Mouse (Mus musculus): ENCODE data around the gene 2310079G19Rik.

Gene 2310079G19Rik

DNA sequence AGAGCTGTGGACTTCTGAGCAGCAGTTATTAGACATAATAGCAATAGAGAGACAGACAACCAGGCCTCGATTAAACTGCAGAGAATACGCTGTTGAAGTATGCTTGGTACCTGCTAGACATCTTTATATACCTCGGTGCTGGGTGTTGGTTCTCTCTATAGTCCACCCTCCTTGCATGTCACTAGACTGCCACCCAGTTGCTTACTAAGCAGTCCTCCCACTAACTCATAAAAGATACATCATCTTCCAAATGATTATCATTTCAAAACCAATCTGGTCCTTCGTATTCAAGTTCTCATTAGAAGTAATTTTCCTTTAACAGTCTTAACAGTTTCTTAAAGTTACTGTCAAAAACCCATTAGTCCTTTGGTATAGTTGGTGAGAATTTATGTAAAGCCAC, at the start of gene 2310079G19Rik:
Gene 2310079G19Rik, minus strand, starts transcription at position 101 of the 400 bp plus-strand sequence.
- DNase-seq (ENCODE audit: inconsistent age in 2 of 2, low spot score in 1 of 2) = no peak

DNA sequence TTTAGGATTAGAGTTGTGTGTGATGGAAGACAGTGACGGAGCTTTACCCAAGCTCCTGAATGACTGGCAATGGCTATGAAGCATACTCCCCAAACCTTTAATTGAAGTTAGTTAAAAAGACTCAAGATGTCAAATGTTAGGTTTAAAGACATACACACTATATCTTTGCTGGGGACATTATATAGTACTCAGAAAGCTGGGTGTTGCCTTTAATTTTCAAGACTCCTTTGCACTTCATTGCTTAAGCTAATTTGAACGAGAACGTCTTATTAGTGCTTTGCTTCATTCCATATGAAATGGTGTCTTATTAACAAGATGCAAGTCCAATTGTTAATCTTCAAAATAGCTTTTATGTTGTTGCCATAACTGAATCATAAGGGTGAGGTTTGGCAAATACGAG, 44.1 kb upstream of the 2310079G19Rik start, which contains the start of gene Krtap27-1:
Gene Krtap27-1, minus strand, starts transcription at position 101 of the 400 bp plus-strand sequence.
- DNase-seq (ENCODE audit: inconsistent age in 2 of 2, low spot score in 1 of 2) = no peak

DNA sequence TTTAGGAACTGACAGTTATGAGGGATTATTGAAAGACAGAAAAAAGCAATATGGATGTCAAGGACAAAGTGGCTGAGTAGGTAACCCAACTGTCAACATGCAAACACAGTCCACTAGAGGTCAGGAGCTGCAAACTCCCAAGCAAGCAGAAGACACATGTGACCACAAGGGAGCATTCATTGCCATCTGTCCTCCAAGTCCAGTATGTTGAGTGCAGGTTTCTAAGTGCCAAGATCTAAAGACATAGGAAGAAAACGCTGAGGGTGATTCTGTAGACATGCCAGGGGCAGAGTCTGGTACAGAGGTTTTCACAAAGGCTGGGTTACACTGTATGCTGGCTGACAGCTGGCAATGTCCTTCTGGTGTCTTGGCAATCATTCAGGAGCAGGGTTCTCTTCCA, 30.0 kb upstream of the 2310079G19Rik start:
- peak in 1 of 2 experiments; percentile 27 for DNase-seq (ENCODE audit: inconsistent age in 2 of 2, low spot score in 1 of 2)

DNA sequence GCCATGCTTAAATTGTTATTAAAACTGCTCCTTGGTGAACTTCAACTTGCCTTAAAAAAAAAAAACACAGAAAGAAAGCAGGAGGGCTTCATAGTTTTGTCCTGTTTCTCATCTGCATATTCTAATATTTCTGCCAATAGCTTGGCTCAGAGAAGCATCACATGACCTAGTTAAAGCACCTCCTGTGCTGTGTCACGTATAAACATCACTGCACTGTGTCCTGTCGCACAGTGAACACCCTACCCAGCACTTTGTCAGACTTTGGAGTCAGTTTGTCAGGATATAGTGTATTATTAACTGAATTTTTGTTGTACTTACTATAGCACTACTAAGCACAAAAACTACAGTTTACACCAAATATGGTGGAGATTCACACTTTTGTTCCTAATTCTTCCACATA, 24.5 kb upstream of the 2310079G19Rik start:
- no peak for DNase-seq (ENCODE audit: inconsistent age in 2 of 2, low spot score in 1 of 2)

DNA sequence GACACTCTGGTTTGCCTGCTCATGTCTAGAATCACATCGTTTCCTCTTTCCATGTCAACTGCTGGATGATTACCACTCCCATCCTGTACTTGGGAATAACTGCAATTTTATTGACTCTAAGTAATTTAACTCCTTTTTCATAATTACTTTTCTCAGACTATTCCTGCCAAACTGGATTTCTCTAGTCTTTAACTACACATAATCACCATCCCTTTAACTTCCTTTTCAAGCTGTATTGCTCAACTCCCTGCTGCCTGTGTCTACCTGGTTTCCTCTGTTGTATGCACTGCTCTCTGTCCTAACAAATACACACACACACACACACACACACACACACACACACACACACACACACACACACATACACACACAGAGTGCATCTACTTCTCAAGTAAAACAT, 23.6 kb upstream of the 2310079G19Rik start:
- no peak for DNase-seq (ENCODE audit: inconsistent age in 2 of 2, low spot score in 1 of 2)

DNA sequence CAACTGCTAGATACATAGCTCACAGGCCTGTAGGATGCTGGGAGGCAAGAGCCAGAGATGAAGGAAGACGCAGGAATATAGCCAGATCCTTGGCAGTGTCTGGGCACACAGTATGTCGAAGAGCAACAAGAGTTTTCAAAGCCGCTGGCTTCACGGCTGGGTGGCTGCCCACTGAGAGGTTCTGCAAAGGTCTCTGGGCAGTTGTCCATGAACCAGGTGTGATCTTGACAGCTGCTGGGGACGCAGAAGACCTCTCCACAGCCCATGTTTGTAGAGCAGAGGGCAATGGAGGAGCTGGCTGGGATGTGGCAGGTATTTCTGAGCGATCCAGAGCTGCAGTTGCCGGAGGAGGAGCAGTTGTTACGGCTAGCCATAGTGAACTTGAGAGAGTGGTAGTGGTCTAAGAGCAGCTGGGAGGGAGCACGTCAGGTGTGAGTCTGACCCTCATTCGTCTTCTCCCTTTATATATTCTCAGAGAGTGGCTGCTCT, 19.9 kb upstream of the 2310079G19Rik start, which contains the start of gene Krtap26-1:
Gene Krtap26-1, minus strand, starts transcription at position 439 of the 489 bp plus-strand sequence.
- no peak for DNase-seq (ENCODE audit: inconsistent age in 2 of 2, low spot score in 1 of 2)

DNA sequence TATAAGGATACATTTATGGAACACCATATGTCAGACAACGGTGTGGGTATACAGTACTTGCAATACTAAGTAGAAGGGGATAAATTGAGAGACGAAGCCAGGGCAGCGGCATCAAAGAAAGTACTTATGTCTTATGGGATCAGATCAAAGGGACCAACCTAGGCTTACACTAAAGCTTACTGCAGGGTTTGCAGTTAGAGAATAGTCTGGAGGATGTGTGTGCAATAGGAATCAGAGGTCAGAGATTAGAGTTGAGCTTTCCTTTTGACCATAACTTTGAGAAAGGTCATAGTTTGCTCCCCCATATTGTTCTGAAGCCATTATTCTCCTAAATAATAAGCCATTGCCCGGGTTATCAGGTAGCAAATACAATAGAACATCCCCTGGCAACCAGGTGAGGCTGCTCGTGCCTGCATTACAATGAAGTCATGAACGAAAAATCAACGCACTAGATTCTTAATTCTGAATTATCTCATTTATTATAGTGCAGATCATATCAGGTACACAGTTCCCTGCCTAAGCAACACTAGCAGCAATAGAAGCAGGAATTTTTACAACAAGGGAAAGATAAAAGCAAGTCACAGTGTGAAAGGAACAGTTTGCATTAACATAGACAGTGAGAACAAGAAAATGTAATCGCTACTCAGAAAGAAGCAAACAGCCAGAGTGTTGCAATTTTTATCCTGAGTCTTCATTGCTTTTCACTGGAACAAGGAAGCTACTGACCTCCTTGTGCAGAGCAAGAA, 19.1 kb upstream of the 2310079G19Rik start:
- DNase-seq (ENCODE audit: inconsistent age in 2 of 2, low spot score in 1 of 2) = no peak

DNA sequence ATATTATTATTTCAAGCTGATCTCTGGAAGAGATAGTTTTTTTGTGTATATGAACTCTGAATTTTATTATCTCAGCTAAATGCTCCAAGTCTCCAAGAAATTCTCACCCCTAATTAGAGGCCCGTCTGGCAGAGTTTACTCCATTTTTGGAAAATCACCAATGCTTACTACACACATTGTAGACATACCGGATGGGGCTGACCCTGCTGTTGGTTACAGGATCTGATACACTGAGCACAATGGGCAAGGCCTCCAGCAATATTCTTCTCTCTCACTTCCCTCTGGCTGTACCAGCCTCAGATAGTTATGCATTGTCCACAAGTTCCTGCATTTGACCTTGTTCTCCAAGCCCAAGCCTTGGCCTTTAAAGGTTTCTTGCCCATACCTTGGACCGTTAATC, 12.6 kb upstream of the 2310079G19Rik start:
- no peak for DNase-seq (ENCODE audit: inconsistent age in 2 of 2, low spot score in 1 of 2)

DNA sequence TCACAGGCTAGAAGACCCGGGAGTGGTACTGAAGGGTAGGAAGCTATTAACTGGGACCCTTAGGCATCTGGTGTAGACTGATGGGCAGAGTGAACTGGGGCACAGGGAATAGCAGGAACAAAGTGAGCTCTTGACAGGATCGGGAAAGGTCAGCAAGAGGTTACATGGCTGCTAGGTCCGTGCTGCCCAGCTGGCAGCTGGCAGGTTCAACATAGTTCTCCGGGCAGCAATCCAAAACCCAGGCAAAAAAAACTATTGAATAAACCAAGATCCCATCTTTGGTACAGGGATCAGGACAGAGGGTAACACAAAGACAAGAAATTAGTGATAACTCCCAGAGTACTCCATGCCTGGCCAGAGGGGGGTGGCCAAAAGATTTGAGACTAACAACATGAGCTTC, 7.7 kb upstream of the 2310079G19Rik start:
- DNase-seq (ENCODE audit: inconsistent age in 2 of 2, low spot score in 1 of 2) = no peak

DNA sequence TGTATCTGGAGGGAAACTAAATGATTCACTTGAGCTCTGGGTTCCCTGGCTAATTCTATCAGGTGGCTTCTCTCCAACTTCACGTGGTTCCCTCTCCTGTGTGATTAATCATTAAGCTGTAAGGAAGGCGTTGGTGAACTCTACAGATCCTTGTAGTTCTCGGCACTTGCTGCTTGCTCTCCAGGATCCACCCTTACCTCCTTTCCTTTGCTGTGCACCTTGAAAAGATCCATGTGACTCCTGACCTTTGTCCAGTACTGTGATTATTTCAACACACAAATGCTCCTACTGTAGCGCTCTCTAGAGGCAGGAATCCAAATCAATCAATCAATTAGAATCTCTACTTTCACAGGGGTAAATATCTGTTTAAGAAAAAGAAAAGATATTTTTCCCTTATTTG, 4.0 kb upstream of the 2310079G19Rik start:
- no peak for DNase-seq (ENCODE audit: inconsistent age in 2 of 2, low spot score in 1 of 2)

DNA sequence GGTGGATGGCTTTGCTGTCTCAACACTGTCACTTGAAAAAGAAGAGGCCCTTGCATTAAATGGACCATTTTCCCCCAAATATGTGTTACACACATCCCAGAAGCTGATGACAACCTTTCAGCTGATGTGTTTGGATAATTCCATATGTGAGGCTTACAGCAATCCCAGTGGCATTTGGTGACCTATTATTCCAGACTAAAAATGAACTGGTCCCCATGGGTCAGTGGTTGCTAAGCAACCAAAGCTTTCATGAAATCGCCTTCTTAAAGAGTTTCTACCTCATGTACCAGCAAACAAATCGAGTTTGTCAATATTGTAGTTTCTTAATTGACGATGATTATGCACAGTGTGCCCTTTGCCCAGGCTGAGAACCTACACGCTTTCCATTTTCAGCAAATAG, 14.8 kb downstream of the 2310079G19Rik start:
- DNase-seq (ENCODE audit: inconsistent age in 2 of 2, low spot score in 1 of 2) = no peak

DNA sequence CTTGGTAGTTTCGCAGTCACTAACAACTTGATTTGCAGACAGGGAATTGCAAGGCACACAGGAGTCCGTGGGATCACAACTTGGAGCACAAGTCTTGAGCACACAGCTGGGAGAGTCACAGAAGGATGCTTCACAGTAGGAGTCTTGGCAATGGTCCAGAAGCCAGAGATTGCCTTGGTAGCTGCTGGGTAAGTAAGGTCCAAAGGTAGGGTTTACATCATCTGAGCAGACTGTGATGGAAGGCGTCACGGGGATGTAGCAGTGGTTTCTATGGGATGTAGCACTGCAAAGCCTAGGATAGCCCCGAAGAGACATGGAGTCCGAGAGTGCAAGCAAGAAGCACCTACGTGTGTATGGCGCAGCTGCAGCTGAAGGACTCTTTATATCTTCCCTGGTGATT, 15.5 kb downstream of the 2310079G19Rik start, which contains the start of gene Krtap24-1:
Gene Krtap24-1, minus strand, starts transcription at position 358 of the 400 bp plus-strand sequence.
- no peak for DNase-seq (ENCODE audit: inconsistent age in 2 of 2, low spot score in 1 of 2)

DNA sequence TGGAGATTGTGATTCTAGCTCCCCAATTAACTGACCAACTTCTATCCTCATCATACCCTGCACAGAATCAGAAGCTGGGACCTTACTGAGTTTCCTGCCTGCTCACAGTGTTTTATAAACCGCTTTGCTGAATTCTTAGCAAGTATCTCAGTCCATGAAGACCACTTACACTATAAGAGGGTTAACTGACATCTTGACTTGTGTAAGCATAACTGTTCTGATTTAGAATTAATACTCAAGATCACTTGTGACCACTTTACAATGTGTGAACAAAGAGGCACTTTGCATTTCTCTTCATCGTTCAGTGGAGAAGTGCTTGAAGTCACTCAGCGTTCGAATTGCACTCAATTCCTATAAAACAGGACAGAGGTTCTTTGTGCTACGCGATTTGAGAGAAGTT, 22.9 kb downstream of the 2310079G19Rik start:
- DNase-seq (ENCODE audit: inconsistent age in 2 of 2, low spot score in 1 of 2) = no peak

DNA sequence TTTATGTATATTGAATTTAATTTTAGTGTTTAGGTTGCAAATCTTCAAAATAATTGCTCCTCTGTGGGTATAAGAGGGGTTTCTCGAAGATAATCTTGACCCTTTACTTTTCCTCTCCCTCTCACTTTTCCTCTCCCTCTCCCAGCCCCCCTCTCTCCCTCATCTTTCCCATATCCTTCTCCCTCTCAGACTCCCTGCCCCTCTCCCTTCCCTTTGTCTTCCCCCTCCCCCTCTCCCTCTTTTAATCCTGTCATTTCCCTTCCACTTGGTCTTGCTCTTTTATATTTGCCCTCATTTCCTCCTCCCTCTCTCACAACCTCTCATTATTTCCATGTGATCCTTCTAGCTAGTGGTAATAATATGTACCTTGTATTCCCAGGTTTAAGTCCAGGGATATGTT, 25.0 kb downstream of the 2310079G19Rik start:
- DNase-seq (ENCODE audit: inconsistent age in 2 of 2, low spot score in 1 of 2) = no peak

DNA sequence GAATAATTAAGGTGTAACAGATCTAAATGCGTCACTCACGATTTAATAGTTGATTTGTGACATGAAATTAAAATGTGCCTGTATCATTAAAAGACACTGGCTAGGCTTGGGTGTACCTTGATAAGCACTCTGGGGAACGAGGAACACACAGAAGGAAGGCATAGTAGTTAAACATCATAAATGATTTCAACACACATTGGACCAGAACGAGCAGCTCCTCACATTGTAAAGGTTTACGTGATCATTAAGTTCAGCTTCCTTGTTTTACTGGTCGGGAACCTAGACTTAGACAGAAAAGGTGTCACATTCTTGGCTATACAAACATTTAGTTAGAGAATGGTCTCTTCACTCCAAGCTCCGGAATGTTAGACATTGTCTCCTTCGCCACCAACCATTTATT, 27.2 kb downstream of the 2310079G19Rik start:
- no peak for DNase-seq (ENCODE audit: inconsistent age in 2 of 2, low spot score in 1 of 2)

DNA sequence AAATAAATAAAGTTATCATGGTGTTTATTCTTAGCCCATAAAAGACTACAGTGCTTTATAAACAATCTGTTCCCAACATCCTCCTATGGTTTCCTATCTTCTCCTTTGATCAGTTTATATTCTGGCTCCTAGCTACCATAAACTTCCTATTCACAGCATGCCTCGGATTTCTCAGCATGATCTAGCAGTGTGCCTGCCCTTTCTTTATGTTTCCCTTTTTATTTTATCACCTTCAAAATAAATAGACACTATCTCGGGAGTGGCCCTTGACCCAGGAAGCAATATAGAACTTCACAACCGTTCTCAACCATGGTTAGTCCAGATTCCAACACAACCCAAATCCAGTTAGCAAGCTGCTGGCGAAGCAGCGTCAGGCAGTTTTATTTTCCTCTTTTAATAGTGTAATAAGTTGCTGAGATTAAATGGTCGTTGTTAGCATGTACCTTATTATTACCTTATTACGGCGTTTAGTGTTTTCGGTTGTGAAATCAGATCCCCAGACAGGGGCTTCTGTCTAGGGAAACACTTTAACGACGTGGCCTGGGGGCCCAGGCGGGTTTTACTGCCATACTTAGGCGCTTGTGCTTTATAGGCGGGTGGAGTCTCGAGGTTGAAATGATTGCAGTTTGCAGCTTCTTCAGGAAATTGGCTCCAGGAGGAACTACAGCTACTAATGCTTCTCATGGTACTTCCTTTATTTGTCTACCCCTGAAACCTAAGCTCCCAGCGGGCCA, 27.8 kb downstream of the 2310079G19Rik start:
- no peak for DNase-seq (ENCODE audit: inconsistent age in 2 of 2, low spot score in 1 of 2)

DNA sequence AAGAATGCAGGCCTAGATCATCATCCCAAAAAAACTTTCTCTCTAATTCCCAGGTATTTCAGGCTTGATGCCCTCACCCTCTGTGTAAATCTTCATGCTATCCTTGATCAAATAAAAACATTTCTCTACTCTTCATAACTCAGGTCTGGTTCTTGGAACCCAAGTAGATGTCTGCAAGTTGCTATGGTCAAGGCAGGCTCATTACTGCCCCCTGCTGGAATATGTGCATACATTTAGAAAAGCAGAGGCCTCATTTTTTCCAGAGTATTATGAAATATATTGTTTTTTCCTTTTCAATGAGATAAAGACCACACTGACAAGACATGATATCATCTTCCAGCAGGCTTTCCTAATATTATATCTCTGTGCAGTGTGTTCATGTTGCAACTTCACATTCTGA, 34.7 kb downstream of the 2310079G19Rik start:
- peak in 1 of 2 experiments; percentile 53 for DNase-seq (ENCODE audit: inconsistent age in 2 of 2, low spot score in 1 of 2)

DNA sequence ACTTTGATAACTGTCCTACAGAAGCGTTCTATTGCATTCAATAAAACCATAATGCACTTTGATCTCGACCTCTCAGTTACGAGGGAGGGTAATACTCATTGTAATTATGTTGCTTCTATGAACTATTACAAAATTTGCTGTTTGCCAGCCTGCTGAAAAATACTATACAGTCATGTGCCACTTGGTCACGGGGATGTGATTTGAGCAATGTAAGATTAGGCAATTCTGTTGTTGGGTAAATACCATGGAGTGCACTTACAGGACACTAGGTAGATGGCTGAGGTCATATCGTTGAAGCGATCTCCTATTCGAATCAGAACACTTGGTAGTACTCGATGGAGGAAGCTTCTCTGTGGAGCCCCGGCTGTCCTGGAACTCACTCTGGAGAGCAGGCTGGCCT, 44.1 kb downstream of the 2310079G19Rik start:
- no peak for DNase-seq (ENCODE audit: inconsistent age in 2 of 2, low spot score in 1 of 2)

Measured in adrenal gland, adult (tissue).